Mouse (Mus musculus): ENCODE measurements around the gene Tnf. TPM values are rescaled to one million over a fixed set of nuclear protein-coding genes. Genes with fewer than 3 reads are reported as not detected.
A peak's percentile ranks its signal among the peaks of the same experiment; 100 is the strongest.

Gene Tnf
- polyA plus RNA-seq, 1 experiment from 2014 or later: 0.64 TPM

GRCm38 (mm10) chr17:35209785-35210535 lies 8.2 kb upstream of the Tnf start:
- Histone ChIP-seq H3K9me3 (no peaks in the 10 kb centered on the region), H3K4me1 (no peaks in the 10 kb centered on the region), H3K27ac (no peak overlapping the region), H3K4me3 (no peak overlapping the region), H3K27me3 (peaks cover 5% of the 10 kb centered on the region), H3K4me2 (no peak overlapping the region), H3K9ac (no peak overlapping the region), H3K36me3 (no peaks in the 10 kb centered on the region)
- no peak for ATAC-seq (ENCODE audit: insufficient number of reproducible peaks, low FRiP score, low TSS enrichment, low read depth)
- WGBS: 78% methylated on average over 12 of the region's 12 CpGs

DNA sequence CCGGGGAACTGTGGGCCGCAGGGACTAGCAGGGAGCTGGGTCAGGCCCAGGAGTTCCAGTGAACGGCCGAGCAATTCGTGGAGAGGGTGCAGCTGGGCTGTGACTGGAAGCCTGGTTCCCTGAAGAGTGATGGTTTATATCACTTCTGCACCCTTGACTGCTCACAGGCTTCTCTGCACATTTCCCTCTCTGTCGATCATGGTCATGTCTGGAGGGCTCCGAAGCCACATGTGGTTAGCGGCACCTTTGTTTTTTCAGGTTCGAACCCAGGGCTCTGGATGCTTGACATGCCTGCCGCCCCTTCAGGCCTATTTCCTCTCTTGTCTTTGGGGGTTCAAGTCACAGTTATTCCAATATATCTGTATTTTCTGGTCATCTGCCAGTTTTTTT lies 3.6 kb upstream of the Tnf start:
- Histone ChIP-seq H3K27me3 (peaks cover 40% of the 10 kb centered on the region), H3K4me2 (no peak overlapping the region)

DNA sequence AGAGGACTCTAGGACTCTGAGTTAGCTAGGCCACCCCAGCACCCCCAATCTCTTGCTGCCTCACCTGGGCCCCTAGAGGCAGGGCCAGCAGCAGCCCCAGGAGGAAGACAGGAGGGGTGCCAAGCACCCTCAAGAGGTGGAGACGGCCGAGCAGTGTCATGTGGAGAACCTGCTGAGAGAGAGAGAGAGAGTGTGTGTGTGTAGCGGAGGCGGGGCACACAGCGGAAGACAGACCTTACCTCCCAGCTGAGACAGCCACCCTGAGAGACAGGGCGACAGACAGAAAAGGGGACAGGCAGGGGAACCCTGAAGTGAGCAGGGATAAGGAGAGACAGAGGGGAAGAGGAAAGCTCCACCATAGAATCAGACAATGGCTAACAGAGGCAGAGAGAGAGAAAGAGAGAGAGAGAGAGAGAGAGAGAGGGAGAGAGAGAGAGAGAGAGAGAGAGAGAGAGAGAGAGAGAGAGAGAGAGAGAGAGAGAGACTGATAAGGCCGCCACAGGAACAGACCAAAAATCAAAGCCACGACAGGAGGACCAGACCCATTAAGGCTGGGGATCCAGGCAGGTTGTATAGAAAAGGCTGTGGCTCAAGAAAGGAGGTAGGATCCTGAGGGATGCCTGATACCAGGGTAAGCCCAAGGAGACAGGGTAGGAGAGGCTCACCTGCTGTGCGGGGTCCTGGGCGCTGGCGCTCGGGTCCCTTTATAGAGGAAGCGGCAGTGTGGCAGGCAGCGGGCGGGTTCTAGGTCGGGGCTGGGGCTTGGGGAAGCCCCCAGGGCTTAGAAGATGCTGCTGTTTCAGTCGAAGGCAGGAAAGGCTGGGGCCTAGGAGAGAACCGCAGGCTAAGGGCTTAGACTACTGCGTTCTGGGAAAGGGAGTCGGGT lies 2.9 kb upstream of the Tnf start, which contains the start of gene Lta:
Lta (minus strand) TSS at position 858 of the 886 bp plus-strand sequence.
- Histone ChIP-seq H3K9ac (no peak within 1 kb of the TSS), H3K9me3 (no peaks in the 10 kb centered on the region), H3K27ac (no peak within 1 kb of the TSS), H3K27me3 (peaks cover 47% of the 10 kb centered on the region), H3K4me3 (no peak within 1 kb of the TSS), H3K4me2 (no peak within 1 kb of the TSS), H3K36me3 (no peaks in the 10 kb centered on the region), H3K4me1 (peaks cover 4% of the 10 kb centered on the region; the same call in 1 of the 2 replicates)
- WGBS: 29% methylated on average over 20 of the region's 20 CpGs
- no peak for ATAC-seq (ENCODE audit: insufficient number of reproducible peaks, low FRiP score, low TSS enrichment, low read depth)

More for the DNA sequence above, 3.6 kb upstream of the Tnf start:
- Histone ChIP-seq H3K9me3 (no peaks in the 10 kb centered on the region), H3K27ac (no peak overlapping the region), H3K36me3 (no peaks in the 10 kb centered on the region), H3K9ac (no peak overlapping the region), H3K4me1 (peaks cover 4% of the 10 kb centered on the region; the same call in 1 of the 2 replicates), H3K4me3 (no peak overlapping the region)
- 47% methylated on average over 10 of the region's 10 CpGs for WGBS
- no peak for ATAC-seq (ENCODE audit: insufficient number of reproducible peaks, low FRiP score, low TSS enrichment, low read depth)

- peaks cover 4% of the 10 kb centered on the region; the same call in 1 of the 2 replicates for H3K4me1 ChIP-seq
- no peak overlapping the region for H3K9ac ChIP-seq
- H3K27ac ChIP-seq: no peak overlapping the region
- no peaks in the 10 kb centered on the region for H3K36me3 ChIP-seq
- ATAC-seq (ENCODE audit: insufficient number of reproducible peaks, low FRiP score, low TSS enrichment, low read depth): no peak
- 71% methylated on average over 4 of the region's 4 CpGs for WGBS
- no peaks in the 10 kb centered on the region for H3K9me3 ChIP-seq
- H3K4me3 ChIP-seq: no peak overlapping the region
- peaks cover 51% of the 10 kb centered on the region for H3K27me3 ChIP-seq
- no peak overlapping the region for H3K4me2 ChIP-seq
Observed at GRCm38 (mm10) chr17:35202442-35202841, 635 bp upstream of the Tnf start.

DNA sequence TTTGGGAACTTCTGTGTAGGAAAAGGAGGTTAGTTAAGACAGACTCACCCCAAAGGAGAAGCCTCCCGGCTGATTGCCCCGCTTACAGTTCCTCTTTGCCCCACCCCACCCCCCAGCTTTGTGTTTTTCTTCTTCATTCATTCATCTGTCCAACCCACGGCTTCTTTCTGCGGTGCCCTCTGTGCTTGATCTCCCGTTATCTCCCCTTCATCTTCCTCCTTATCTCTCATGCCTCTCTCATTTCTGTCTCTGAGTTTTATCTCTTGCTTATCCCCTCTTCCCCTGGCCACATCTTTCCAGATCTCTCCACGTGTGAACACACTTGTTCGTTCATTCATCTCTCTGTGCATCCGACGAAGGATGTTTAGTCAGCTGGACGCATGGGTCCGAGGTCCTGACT lies 679 bp downstream of the Tnf start:
- Histone ChIP-seq H3K27ac (no peak overlapping the region), H3K27me3 (peaks cover 60% of the 10 kb centered on the region), H3K9me3 (no peaks in the 10 kb centered on the region), H3K9ac (no peak overlapping the region), H3K4me3 (peak overlapping the region; percentile 12; the same call in 1 of the 2 replicates), H3K4me2 (no peak overlapping the region), H3K36me3 (no peaks in the 10 kb centered on the region), H3K4me1 (peaks cover 7% of the 10 kb centered on the region; the same call in 1 of the 2 replicates)
- 77% methylated on average over 11 of the region's 11 CpGs for WGBS
- no peak for ATAC-seq (ENCODE audit: insufficient number of reproducible peaks, low FRiP score, low TSS enrichment, low read depth)

DNA sequence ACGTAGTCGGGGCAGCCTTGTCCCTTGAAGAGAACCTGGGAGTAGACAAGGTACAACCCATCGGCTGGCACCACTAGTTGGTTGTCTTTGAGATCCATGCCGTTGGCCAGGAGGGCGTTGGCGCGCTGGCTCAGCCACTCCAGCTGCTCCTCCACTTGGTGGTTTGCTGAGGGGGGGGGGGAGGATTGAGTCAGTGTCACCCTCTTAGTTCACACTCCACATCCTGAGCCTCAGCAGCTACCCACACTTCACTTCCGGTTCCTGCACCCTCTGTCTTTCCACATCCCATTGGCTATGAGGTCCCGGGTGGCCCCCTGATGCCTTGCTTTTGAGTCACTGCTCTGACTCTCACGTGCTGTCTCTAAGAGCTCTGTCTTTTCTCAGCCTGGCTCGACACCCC lies 1.4 kb downstream of the Tnf start:
- 85% methylated on average over 10 of the region's 11 CpGs for WGBS
- Histone ChIP-seq H3K4me2 (no peak overlapping the region), H3K27ac (no peak overlapping the region), H3K27me3 (peaks cover 67% of the 10 kb centered on the region), H3K9me3 (no peaks in the 10 kb centered on the region), H3K4me1 (peaks cover 14% of the 10 kb centered on the region), H3K36me3 (no peaks in the 10 kb centered on the region), H3K4me3 (no peak overlapping the region), H3K9ac (no peak overlapping the region)
- ATAC-seq (ENCODE audit: insufficient number of reproducible peaks, low FRiP score, low TSS enrichment, low read depth): no peak

- 27% methylated on average over 8 of the region's 8 CpGs for WGBS
- no peak for ATAC-seq (ENCODE audit: insufficient number of reproducible peaks, low FRiP score, low TSS enrichment, low read depth)
- peaks cover 69% of the 10 kb centered on the region for H3K27me3 ChIP-seq
Observed at GRCm38 (mm10) chr17:35198946-35199345, 2.9 kb downstream of the Tnf start.

DNA sequence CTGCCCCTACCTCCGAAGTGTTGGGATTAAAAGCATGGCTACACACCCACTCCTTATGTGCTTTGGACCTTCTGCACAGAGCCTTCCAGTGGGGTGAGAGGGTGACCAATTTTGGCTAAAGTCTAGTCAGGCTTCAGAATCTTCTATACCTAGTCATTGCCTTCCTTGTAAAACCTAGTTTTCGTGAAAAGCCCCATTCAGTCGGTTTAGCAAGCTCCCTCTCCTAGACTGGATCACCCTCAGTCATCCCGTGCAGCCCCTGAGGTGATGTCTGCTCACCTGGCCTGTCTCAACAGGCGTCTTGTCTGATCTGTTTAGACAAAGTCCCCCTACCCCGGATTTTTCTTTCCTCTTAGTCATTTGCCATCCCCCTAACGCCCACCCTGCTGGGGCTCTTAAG lies 3.8 kb downstream of the Tnf start:
- 48% methylated on average over 7 of the region's 7 CpGs for WGBS
- no peak overlapping the region for H3K4me3 ChIP-seq
- peaks cover 64% of the 10 kb centered on the region for H3K27me3 ChIP-seq
- H3K9me3 ChIP-seq: no peaks in the 10 kb centered on the region
- H3K27ac ChIP-seq: no peak overlapping the region
- H3K9ac ChIP-seq: no peak overlapping the region
- H3K36me3 ChIP-seq: no peaks in the 10 kb centered on the region
- H3K4me2 ChIP-seq: no peak overlapping the region
- peaks cover 26% of the 10 kb centered on the region for H3K4me1 ChIP-seq
- no peak for ATAC-seq (ENCODE audit: insufficient number of reproducible peaks, low FRiP score, low TSS enrichment, low read depth)

More at GRCm38 (mm10) chr17:35198946-35199345, 2.9 kb downstream of the Tnf start:
- Histone ChIP-seq H3K4me1 (peaks cover 26% of the 10 kb centered on the region), H3K4me3 (no peak overlapping the region), H3K27ac (no peak overlapping the region), H3K9me3 (no peaks in the 10 kb centered on the region), H3K9ac (no peak overlapping the region), H3K4me2 (no peak overlapping the region), H3K36me3 (no peaks in the 10 kb centered on the region)

DNA sequence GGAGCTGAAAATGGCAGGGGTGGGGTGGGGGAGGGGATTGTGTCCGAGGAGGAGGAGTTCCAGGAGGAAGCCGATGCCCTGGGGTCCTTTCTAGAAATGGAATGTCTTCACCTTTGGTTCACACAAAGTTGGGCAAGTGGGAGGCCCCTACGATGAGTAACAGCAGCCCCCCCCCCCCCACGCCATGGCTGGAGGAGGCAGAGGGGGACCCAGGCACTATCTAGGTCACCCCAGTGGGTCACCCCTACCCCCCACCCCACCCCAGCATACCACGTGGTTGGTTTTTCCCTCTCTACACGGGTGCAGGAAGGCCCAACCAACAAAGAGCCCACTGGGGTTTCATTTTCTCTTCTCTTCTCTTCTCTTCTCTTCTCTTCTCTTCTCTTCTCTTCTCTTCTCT lies 4.7 kb downstream of the Tnf start:
- peaks cover 57% of the 10 kb centered on the region for H3K27me3 ChIP-seq

DNA sequence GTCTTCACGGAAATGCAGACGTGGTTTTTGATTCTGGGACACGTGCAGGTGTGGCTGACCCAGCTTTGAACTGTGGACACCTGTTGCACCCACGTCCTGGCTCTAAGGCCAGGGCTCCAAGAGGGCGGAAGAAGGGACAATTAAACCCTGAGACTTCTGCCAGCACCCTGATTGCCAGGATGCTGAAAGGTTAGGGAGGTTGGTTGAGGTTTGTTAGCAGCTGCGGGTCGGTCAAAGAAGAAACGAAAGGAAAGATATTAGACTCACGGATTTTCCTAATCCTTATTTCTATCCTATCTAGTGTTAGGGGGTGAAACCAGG lies 5.5 kb downstream of the Tnf start:
- peak overlapping the region; percentile 46 for H3K4me3 ChIP-seq
- WGBS: 27% methylated on average over 9 of the region's 9 CpGs
- no peak overlapping the region for H3K27ac ChIP-seq
- peaks cover 51% of the 10 kb centered on the region for H3K27me3 ChIP-seq
- no peaks in the 10 kb centered on the region for H3K9me3 ChIP-seq
- no peaks in the 10 kb centered on the region for H3K36me3 ChIP-seq
- peak overlapping the region; percentile 87 for H3K4me2 ChIP-seq
- ATAC-seq (ENCODE audit: insufficient number of reproducible peaks, low FRiP score, low TSS enrichment, low read depth): no peak
- no peak overlapping the region for H3K9ac ChIP-seq
- peaks cover 22% of the 10 kb centered on the region for H3K4me1 ChIP-seq

More for the DNA sequence above, 4.7 kb downstream of the Tnf start:
- no peak overlapping the region for H3K4me2 ChIP-seq
- no peak overlapping the region for H3K9ac ChIP-seq
- ATAC-seq (ENCODE audit: insufficient number of reproducible peaks, low FRiP score, low TSS enrichment, low read depth): no peak
- no peaks in the 10 kb centered on the region for H3K9me3 ChIP-seq
- 35% methylated on average over 6 of the region's 6 CpGs for WGBS
- no peak overlapping the region for H3K4me3 ChIP-seq
- no peak overlapping the region for H3K27ac ChIP-seq
- no peaks in the 10 kb centered on the region for H3K36me3 ChIP-seq
- peaks cover 26% of the 10 kb centered on the region for H3K4me1 ChIP-seq

- Histone ChIP-seq H3K4me1 (peaks cover 22% of the 10 kb centered on the region), H3K9ac (peak overlapping the region; percentile 52), H3K4me3 (peak overlapping the region; percentile 46), H3K9me3 (no peaks in the 10 kb centered on the region), H3K4me2 (peak overlapping the region; percentile 87), H3K27me3 (peaks cover 47% of the 10 kb centered on the region), H3K36me3 (no peaks in the 10 kb centered on the region), H3K27ac (no peak overlapping the region)
- peak; percentile 73 for ATAC-seq (ENCODE audit: insufficient number of reproducible peaks, low FRiP score, low TSS enrichment, low read depth)
- 2% methylated on average over 66 of the region's 66 CpGs for WGBS
Observed at GRCm38 (mm10) chr17:35195631-35196320, 6.0 kb downstream of the Tnf start.
